Mouse (Mus musculus) bone marrow macrophage, adult 2 months (primary cell): ENCODE results near the gene Reps2.

ENCODE experiments used
- CTCF ChIP-seq: IDR thresholded peaks from 2 replicates; pipeline ENCODE4 v1.5.1; 2012; ENCODE audit warnings: low read depth, mild to moderate bottlenecking, low read length, moderate library complexity
- POLR2A ChIP-seq: IDR thresholded peaks from 2 replicates; pipeline ENCODE4 v1.6.1; 2012; ENCODE audit warnings: mild to moderate bottlenecking, low read depth, low read length, borderline replicate concordance

GRCm38 (mm10) chrX:162402487-162402886, 241.0 kb downstream of the Reps2 start:
- TF ChIP-seq CTCF (no peak), POLR2A (no peak)
